Mouse (Mus musculus) heart, adult 2 months (tissue): Measurements from ENCODE around the gene Cnga1. TPM values are rescaled to one million over a fixed set of nuclear protein-coding genes. Genes with fewer than 3 reads are reported as not detected.

Experiments
- DNase-seq, 2 experiments: peaks; one replicate each; pipeline ENCODE4 v3.0.0; 2021
- H3K27ac ChIP-seq: fragments of 200-600 bp; 2 replicates; pipeline ENCODE4 v1.8.1; 2022
- H3K27me3 ChIP-seq: fragments of 200-500 bp; 2 replicates; pipeline ENCODE4 v1.6.1; 2012; ENCODE audit warnings: mild to moderate bottlenecking, low read length, inconsistent platforms, mixed read lengths; ENCODE audit not compliant: control insufficient read depth, insufficient read depth
- H3K36me3 ChIP-seq: fragments of 200-500 bp; 2 replicates; pipeline ENCODE4 v1.6.1; 2012; ENCODE audit warnings: low read length, inconsistent platforms; ENCODE audit not compliant: control insufficient read depth, insufficient read depth
- H3K4me1 ChIP-seq: fragments of 200-500 bp; 2 replicates; pipeline ENCODE4 v1.6.1; 2011; ENCODE audit warnings: low read length; ENCODE audit not compliant: control insufficient read depth, insufficient read depth
- H3K4me3 ChIP-seq: fragments of 200-600 bp; 2 replicates; pipeline ENCODE4 v1.8.1; 2022
- H3K79me2 ChIP-seq: fragments of 200-500 bp; replicated peaks from 2 replicates; pipeline ENCODE4 v1.6.1; 2012; ENCODE audit warnings: mild to moderate bottlenecking, inconsistent platforms, low read length, moderate library complexity, mixed read lengths; ENCODE audit not compliant: control insufficient read depth, insufficient read depth
- H3K9ac ChIP-seq: fragments of 200-500 bp; 2 replicates; pipeline ENCODE4 v1.6.1; 2012; ENCODE audit warnings: low read depth, mild to moderate bottlenecking, control low read depth, inconsistent platforms, low read length, mixed read lengths
- CTCF ChIP-seq: fragments of 200-600 bp; IDR thresholded peaks from 2 replicates; pipeline ENCODE4 v1.8.1; 2022; ENCODE audit warnings: antibody characterized with exemption, mild to moderate bottlenecking, moderate library complexity
- EP300 ChIP-seq: fragments of 200-500 bp; IDR thresholded peaks from 2 replicates; pipeline ENCODE4 v1.6.1; 2011; ENCODE audit warnings: low read depth, low read length, control low read depth; ENCODE audit not compliant: insufficient read depth
- POLR2A ChIP-seq: fragments of 200-500 bp; IDR thresholded peaks from 2 replicates; pipeline ENCODE4 v1.6.1; 2011; ENCODE audit warnings: mild to moderate bottlenecking, low read depth, low read length, control low read depth; ENCODE audit not compliant: insufficient read depth
- WGBS: fragments of 180-500 bp; shearing (Covaris S2); methylation state at CpG from one replicate; pipeline ENCODE4 v1.1.7; 2018; 5-methylcytosine and 5-hydroxymethylcytosine counted together
- intact Hi-C: fragments of 180-260 bp; cut with DNase I; formaldehyde crosslinking; loops from one replicate; pipeline ENCODE4 v1.15.1; 2025
- long read RNA-seq: library from polyadenylated mRNA; stranded (forward); transcript quantifications from one replicate; pipeline ENCODE4 v2.0.0, GENCODE M21; 2021
- polyA plus RNA-seq: library from polyadenylated mRNA; depleted of rRNA; stranded (reverse); fragments of >200 nt; gene quantifications from 2 replicates; pipeline ENCODE4 v1.2.3, GENCODE M21; 2012; rRNA removed
- total RNA-seq, 2 experiments: library from RNA; stranded (reverse); gene quantifications; 2 replicates each; pipeline ENCODE4 v1.2.3; 2021

Cnga1 gene
- total RNA-seq = not detected
- not detected in 2 replicates for polyA plus RNA-seq
- long read RNA-seq = 0 reads

- intact Hi-C loops = no loop called here
- Histone ChIP-seq H3K36me3 (no peaks in the 10 kb centered on the region), H3K27me3 (0 out of 2 replicates have a peak, but pooled peaks cover 2% of the 10 kb centered on the region), H3K79me2 (no peaks in the 10 kb centered on the region), H3K27ac (no peak within 1 kb of the TSS), H3K4me1 (no peaks in the 10 kb centered on the region), H3K9ac (no peak within 1 kb of the TSS), H3K4me3 (no peak within 1 kb of the TSS)
- TF ChIP-seq CTCF (no peak), EP300 (no peak), POLR2A (no peak)
- DNase-seq = no peak
- 83% methylated on average over 1 of the region's 1 CpGs for WGBS
Observed at GRCm38 (mm10) chr5:72644175-72644574, at the start of gene Cnga1. TSS of gene Cnga1 (minus strand) at chr5:72644275.

GRCm38 (mm10) chr5:72690516-72690915 lies 46.4 kb upstream of the Cnga1 start:
- Histone ChIP-seq H3K79me2 (no peaks in the 10 kb centered on the region), H3K36me3 (no peaks in the 10 kb centered on the region), H3K27me3 (no peaks in the 10 kb centered on the region), H3K4me1 (no peaks in the 10 kb centered on the region), H3K27ac (no peak overlapping the region), H3K4me3 (no peak overlapping the region), H3K9ac (no peak overlapping the region)
- WGBS = 95% methylated on average over 5 of the region's 5 CpGs
- intact Hi-C loops = no loop called here
- no peak for TF ChIP-seq EP300
- TF ChIP-seq POLR2A = no peak
- no peak for TF ChIP-seq CTCF
- DNase-seq = no peak

- TF ChIP-seq EP300 (no peak), CTCF (no peak), POLR2A (no peak)
- intact Hi-C loops = no loop called here
Observed at GRCm38 (mm10) chr5:72689556-72689955, 45.5 kb upstream of the Cnga1 start.

GRCm38 (mm10) chr5:72681451-72681850 lies 37.4 kb upstream of the Cnga1 start:
- H3K27me3 ChIP-seq = no peaks in the 10 kb centered on the region
- no peaks in the 10 kb centered on the region for H3K36me3 ChIP-seq
- intact Hi-C loops = no loop called here
- 68% methylated on average over 6 of the region's 6 CpGs for WGBS
- no peaks in the 10 kb centered on the region for H3K4me1 ChIP-seq
- DNase-seq = no peak
- H3K27ac ChIP-seq = no peak overlapping the region
- no peak overlapping the region for H3K4me3 ChIP-seq
- no peak overlapping the region for H3K9ac ChIP-seq
- TF ChIP-seq EP300 (no peak), POLR2A (no peak), CTCF (no peak)
- H3K79me2 ChIP-seq = no peaks in the 10 kb centered on the region

More at GRCm38 (mm10) chr5:72689556-72689955, 45.5 kb upstream of the Cnga1 start:
- no peaks in the 10 kb centered on the region for H3K4me1 ChIP-seq
- no peaks in the 10 kb centered on the region for H3K27me3 ChIP-seq
- no peaks in the 10 kb centered on the region for H3K36me3 ChIP-seq
- WGBS = 88% methylated on average over 7 of the region's 7 CpGs
- H3K9ac ChIP-seq = no peak overlapping the region
- no peak for DNase-seq
- no peaks in the 10 kb centered on the region for H3K79me2 ChIP-seq
- H3K4me3 ChIP-seq = no peak overlapping the region
- H3K27ac ChIP-seq = no peak overlapping the region

GRCm38 (mm10) chr5:72674994-72675542 lies 31.0 kb upstream of the Cnga1 start:
- Histone ChIP-seq H3K27me3 (no peaks in the 10 kb centered on the region), H3K27ac (no peak overlapping the region), H3K4me3 (no peak overlapping the region), H3K4me1 (no peaks in the 10 kb centered on the region), H3K79me2 (no peaks in the 10 kb centered on the region), H3K36me3 (no peaks in the 10 kb centered on the region), H3K9ac (no peak overlapping the region)
- TF ChIP-seq POLR2A (no peak), CTCF (no peak), EP300 (no peak)
- WGBS = 86% methylated on average over 9 of the region's 9 CpGs
- intact Hi-C loops = no loop called here
- no peak for DNase-seq

- intact Hi-C loops = no loop called here
- WGBS = 60% methylated on average over 8 of the region's 8 CpGs
- no peaks in the 10 kb centered on the region for H3K36me3 ChIP-seq
Observed at GRCm38 (mm10) chr5:72671017-72671699, 27.1 kb upstream of the Cnga1 start.

More at GRCm38 (mm10) chr5:72671017-72671699, 27.1 kb upstream of the Cnga1 start:
- Histone ChIP-seq H3K79me2 (no peaks in the 10 kb centered on the region), H3K27me3 (no peaks in the 10 kb centered on the region), H3K4me1 (no peaks in the 10 kb centered on the region), H3K27ac (no peak overlapping the region), H3K9ac (no peak overlapping the region), H3K4me3 (no peak overlapping the region)
- DNase-seq = no peak
- TF ChIP-seq EP300 (no peak), CTCF (no peak), POLR2A (no peak)
